Mouse (Mus musculus) midbrain, embryonic 12.5 days (tissue): ENCODE results near the gene Zfp39. TPM values are rescaled to one million over a fixed set of nuclear protein-coding genes. Genes with fewer than 3 reads are reported as not detected.

Experiments
- ATAC-seq: fragments of 200-750 bp; cut with Nextera tagmentation; 2 replicates; pipeline ENCODE4 v1.8.0; 2017; ENCODE audit warnings: low read depth, moderate TSS enrichment, moderate library complexity; ENCODE audit not compliant: low FRiP score
- H3K27ac ChIP-seq: fragments of 300-500 bp; sonication (generic); replicated peaks from 2 replicates; pipeline ENCODE4 v1.5.1; 2016; ENCODE audit warnings: mild to moderate bottlenecking
- H3K27me3 ChIP-seq: fragments of 300-500 bp; sonication (generic); 2 replicates; pipeline ENCODE4 v1.6.1; 2016; ENCODE audit warnings: mild to moderate bottlenecking
- H3K36me3 ChIP-seq: fragments of 300-500 bp; sonication (generic); 2 replicates; pipeline ENCODE4 v1.6.1; 2016
- H3K4me1 ChIP-seq: fragments of 300-500 bp; sonication (generic); 2 replicates; pipeline ENCODE4 v1.6.1; 2016
- H3K4me2 ChIP-seq: fragments of 300-500 bp; sonication (generic); replicated peaks from 2 replicates; pipeline ENCODE4 v1.6.1; 2016; ENCODE audit warnings: mild to moderate bottlenecking, moderate library complexity
- H3K4me3 ChIP-seq: fragments of 300-500 bp; sonication (generic); 2 replicates; pipeline ENCODE4 v1.5.1; 2016; ENCODE audit warnings: mild to moderate bottlenecking
- H3K9ac ChIP-seq: fragments of 300-500 bp; sonication (generic); replicated peaks from 2 replicates; pipeline ENCODE4 v1.6.1; 2016; ENCODE audit warnings: mild to moderate bottlenecking, moderate library complexity
- H3K9me3 ChIP-seq: fragments of 300-500 bp; sonication (generic); 2 replicates; pipeline ENCODE4 v1.6.1; 2016; ENCODE audit warnings: mild to moderate bottlenecking
- WGBS: fragments of 180-500 bp; shearing (Covaris S2); methylation state at CpG from one replicate; pipeline ENCODE4 v1.1.7; 2016; 5-methylcytosine and 5-hydroxymethylcytosine counted together
- polyA plus RNA-seq: library from polyadenylated mRNA; unstranded; fragments of >200 nt; fragmentation: Nextera tagmentation; extraction: Ambion mirVana; gene quantifications from 2 replicates; pipeline ENCODE4 v1.2.1, GENCODE M21; 2016

Gene Zfp39
- polyA plus RNA-seq, 1 experiment from 2014 or later, result 5.3 TPM

DNA sequence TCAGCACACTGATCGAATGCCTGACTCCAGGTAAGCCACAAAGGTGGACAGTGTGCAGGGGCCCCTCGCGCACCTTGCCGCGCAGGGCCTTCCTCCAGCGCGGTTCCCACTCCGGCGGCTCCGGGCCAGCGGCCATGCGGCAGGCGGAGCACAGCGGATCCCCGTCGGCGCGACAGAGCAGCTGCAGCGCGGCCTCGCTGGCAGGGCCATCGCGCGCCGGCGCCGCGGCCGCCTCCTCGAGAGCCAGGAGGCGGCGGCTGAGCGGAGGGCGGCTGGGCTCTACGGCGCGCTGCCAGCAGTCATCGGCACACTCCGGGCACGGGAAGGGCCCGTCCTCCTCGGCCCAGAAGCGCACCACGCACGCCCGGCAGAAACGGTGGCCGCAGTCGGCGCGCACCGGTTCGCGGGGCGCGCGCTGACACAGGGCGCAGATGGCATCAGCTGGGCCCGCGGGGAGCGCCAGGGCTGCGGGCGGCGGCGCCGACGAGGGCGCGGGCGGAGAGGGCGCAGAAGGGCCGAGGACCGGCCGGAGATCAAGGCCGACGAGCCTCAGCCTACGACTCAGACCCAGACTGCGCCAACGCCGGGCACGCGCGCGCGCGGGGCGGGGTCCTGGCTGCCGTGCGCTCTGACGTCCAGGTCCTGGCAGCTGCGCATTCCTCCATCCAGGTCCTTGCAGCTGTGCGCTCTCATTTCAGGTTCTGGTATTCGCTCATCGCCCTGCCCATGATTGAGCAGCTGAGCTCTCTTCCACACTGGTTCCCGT, 34.5 kb upstream of the Zfp39 start, which contains the start of gene Rnf187:
Rnf187 (minus strand) TSS at position 595 of the 766 bp plus-strand sequence.
- Histone ChIP-seq H3K9me3 (no peaks in the 10 kb centered on the region), H3K36me3 (peaks cover 30% of the 10 kb centered on the region), H3K27me3 (no peaks in the 10 kb centered on the region), H3K4me2 (peak within 1 kb of the TSS; percentile 91), H3K4me3 (peak within 1 kb of the TSS; percentile 97), H3K9ac (peak within 1 kb of the TSS; percentile 99), H3K27ac (peak within 1 kb of the TSS; percentile 92), H3K4me1 (peaks cover 24% of the 10 kb centered on the region)
- ATAC-seq, result peak; percentile 97
- WGBS, result under 1% methylated on average over 71 of the region's 95 CpGs

DNA sequence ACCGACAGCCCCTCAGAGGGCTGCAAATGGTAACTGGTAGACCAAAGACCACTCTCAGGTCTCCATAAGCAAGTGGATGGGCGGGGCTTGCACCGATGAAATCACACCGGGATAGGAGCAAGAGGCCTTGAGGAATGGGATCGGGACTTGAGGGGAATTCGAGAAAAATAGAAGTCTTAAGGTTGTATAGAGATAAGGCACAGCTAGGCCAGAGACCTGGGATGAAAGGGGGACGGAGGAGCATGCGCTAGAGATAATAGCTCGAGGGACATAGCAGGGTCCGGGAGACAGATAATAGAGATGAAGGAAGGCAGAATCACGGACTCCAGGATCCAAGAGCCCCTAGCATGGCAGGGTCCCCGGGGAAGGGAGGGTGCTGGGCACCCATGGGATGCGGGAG, 33.9 kb upstream of the Zfp39 start:
- peaks cover 36% of the 10 kb centered on the region for H3K36me3 ChIP-seq
- peak overlapping the region; percentile 92 for H3K27ac ChIP-seq
- peak overlapping the region; percentile 91 for H3K4me2 ChIP-seq
- peak overlapping the region; percentile 97 for H3K4me3 ChIP-seq
- peak overlapping the region; percentile 99 for H3K9ac ChIP-seq
- WGBS, result under 1% methylated on average over 13 of the region's 13 CpGs
- no peak for ATAC-seq
- H3K4me1 ChIP-seq, result peaks cover 24% of the 10 kb centered on the region
- H3K9me3 ChIP-seq, result no peaks in the 10 kb centered on the region
- no peaks in the 10 kb centered on the region for H3K27me3 ChIP-seq

DNA sequence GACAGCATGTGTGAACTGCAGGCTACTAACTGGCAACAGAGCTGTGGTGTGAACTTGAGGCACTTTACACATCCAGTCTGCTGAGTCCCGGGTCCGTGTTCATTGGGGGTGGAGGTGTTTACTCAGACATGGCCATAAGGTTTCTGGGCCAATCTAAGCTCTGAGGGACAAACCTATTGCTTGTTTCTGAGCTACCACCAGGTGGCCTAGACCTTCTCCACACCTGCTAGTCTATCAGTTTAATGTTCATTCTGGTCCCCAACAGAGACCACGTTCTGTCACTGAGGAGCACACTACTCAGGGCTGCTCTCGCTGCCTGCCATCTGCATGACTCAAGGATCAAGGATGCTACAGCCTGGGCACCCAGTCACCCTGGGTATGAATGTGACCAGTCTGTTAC, 27.6 kb upstream of the Zfp39 start:
- H3K4me3 ChIP-seq, result no peak overlapping the region
- H3K9me3 ChIP-seq, result no peaks in the 10 kb centered on the region
- peaks cover 7% of the 10 kb centered on the region for H3K4me1 ChIP-seq
- no peak overlapping the region for H3K9ac ChIP-seq
- peaks cover 53% of the 10 kb centered on the region for H3K36me3 ChIP-seq
- H3K27me3 ChIP-seq, result no peaks in the 10 kb centered on the region
- H3K27ac ChIP-seq, result no peak overlapping the region
- H3K4me2 ChIP-seq, result no peak overlapping the region
- 91% methylated on average over 4 of the region's 4 CpGs for WGBS
- no peak for ATAC-seq

DNA sequence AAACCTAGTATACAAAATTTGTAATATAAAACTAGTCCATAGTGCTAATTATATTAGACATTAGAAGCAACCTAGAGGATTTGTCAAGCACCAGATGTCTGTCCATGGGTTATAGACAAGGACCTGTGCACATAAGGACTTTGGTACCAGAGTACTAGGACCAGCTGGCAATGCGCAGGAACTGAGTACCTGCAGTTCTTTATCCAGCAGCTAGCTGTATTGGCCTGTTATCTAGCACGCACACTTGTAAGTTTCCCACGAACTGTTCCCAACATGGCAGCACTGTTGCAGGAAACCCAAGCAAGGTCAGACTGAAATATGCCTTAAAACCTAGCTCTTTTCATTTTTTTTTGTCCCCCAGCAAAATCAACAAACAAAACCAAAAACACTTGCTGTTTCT, 26.2 kb upstream of the Zfp39 start:
- H3K4me2 ChIP-seq, result no peak overlapping the region
- no peak for ATAC-seq
- H3K4me3 ChIP-seq, result no peak overlapping the region
- 92% methylated on average over 3 of the region's 3 CpGs for WGBS
- no peak overlapping the region for H3K27ac ChIP-seq
- no peak overlapping the region for H3K9ac ChIP-seq
- no peaks in the 10 kb centered on the region for H3K9me3 ChIP-seq
- peaks cover 41% of the 10 kb centered on the region for H3K36me3 ChIP-seq
- H3K4me1 ChIP-seq, result 0 out of 2 replicates have a peak, but pooled peaks cover 2% of the 10 kb centered on the region
- H3K27me3 ChIP-seq, result no peaks in the 10 kb centered on the region

DNA sequence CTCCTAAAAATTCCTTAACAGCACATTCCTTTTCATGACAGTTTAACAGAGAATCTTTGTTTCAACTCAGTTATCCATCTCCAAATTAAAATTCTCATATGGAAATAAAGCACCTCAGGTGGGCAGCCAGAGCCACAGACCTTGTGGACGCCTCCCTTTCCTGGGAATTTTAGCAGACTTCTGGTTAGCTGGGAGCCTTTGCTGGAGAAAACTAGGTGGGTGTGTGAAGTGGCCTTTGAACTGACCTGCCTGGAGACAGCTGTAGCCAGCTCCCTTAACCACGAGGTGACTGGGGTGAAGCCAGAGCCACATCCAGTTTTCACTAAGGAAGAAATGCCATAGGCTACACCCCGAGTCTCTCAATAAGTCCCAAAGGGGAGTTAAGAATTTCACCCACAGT, 25.6 kb upstream of the Zfp39 start:
- H3K4me1 ChIP-seq, result 0 out of 2 replicates have a peak, but pooled peaks cover 2% of the 10 kb centered on the region
- no peak overlapping the region for H3K27ac ChIP-seq
- H3K4me3 ChIP-seq, result no peak overlapping the region
- no peaks in the 10 kb centered on the region for H3K9me3 ChIP-seq
- ATAC-seq, result no peak
- H3K9ac ChIP-seq, result no peak overlapping the region
- WGBS, result 70% methylated on average over 3 of the region's 3 CpGs
- H3K36me3 ChIP-seq, result peaks cover 37% of the 10 kb centered on the region
- no peak overlapping the region for H3K4me2 ChIP-seq
- no peaks in the 10 kb centered on the region for H3K27me3 ChIP-seq

DNA sequence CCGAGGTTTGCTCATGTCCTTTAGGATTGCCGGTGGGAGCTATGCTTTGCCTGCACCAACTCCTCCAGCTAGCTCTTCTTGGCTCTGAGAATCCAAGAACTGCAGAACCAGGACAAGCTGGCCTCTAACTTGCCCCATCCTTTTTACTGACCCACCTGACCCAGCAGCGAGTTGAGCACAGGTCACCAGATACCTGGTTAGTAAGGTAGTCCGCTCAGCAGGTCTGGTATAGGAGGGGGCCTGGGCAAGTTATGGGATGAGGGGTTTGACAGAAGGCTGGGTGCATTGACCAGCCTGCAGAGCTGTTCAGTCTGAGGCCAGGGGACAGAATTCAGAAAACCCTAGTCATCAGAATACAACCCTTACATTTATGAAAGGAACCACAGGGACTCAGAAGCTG, 25.0 kb upstream of the Zfp39 start:
- H3K27me3 ChIP-seq, result no peaks in the 10 kb centered on the region
- WGBS, result 76% methylated on average over 4 of the region's 4 CpGs
- H3K36me3 ChIP-seq, result peaks cover 31% of the 10 kb centered on the region
- no peak overlapping the region for H3K4me3 ChIP-seq
- no peak overlapping the region for H3K4me2 ChIP-seq
- H3K9ac ChIP-seq, result no peak overlapping the region
- no peak for ATAC-seq
- 0 out of 2 replicates have a peak, but pooled peaks cover 2% of the 10 kb centered on the region for H3K4me1 ChIP-seq
- H3K27ac ChIP-seq, result no peak overlapping the region
- no peaks in the 10 kb centered on the region for H3K9me3 ChIP-seq

DNA sequence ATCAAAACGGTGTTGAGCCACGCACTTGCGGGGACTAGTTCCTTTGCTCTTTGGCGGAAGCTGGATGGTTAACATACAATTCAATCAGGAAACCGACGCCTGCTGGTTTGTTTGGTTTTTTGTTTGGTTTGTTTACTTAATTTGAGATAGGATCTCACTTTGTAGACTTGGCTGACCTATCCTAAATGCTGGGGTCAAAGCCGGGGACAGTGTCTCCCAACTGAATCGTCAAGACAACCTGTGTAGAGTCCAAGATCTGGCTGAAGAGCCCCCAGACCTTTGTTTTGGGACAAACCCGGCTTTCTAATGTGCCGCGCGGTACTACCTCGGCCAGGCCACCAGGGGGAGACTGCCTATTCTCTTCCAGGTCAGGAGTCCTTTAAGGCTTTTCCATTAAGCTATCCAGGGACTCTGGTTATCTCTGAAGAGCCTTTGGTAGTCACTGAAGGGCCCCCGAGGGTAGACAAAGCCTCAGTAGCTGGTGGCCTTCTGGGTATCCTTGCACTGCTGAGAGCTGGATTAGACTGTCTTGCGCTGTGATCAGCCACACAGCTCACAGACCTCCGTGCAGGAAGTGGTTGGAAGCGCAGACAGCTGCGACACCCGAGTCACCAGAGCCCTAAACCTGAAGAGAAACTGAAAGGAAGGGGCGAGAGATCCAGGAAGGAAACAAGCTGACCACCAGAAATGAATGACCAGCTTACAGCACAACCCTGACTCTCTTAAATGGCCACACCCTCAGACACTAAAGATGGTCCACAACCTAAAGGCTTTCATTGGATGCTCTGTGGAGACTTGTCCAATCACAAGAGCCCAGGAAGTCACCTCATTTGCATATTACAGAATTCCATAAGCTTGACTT, 24.0 kb upstream of the Zfp39 start:
- Histone ChIP-seq H3K36me3 (peaks cover 21% of the 10 kb centered on the region), H3K27ac (peak overlapping the region; percentile 60; the same call in 1 of the 2 replicates), H3K4me1 (0 out of 2 replicates have a peak, but pooled peaks cover 2% of the 10 kb centered on the region), H3K27me3 (no peaks in the 10 kb centered on the region), H3K4me3 (no peak overlapping the region), H3K4me2 (peak overlapping the region; percentile 21; the same call in 1 of the 2 replicates), H3K9me3 (no peaks in the 10 kb centered on the region), H3K9ac (no peak overlapping the region)
- WGBS, result 35% methylated on average over 20 of the region's 20 CpGs
- ATAC-seq, result peak; percentile 68; the same call in 1 of the 2 replicates

DNA sequence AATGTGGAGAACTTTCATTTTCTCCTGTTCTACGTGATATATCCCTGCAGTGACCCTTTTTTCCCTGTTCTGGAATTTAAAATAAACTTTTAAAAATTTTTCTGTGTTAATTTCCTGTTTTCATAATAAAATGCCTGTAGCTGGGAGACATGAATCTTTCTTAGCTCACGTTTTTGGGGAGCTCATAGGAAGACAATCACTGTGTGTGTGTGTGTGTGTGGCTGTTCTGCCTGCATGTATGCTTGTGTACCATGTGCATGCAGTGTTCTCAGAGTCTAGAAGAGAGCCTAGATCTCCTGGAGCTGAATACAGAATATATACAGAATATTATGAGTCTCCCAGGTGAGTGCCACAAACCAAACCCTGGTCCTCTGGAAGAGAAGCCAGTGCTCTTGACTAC, 23.0 kb upstream of the Zfp39 start:
- WGBS, result 79% methylated on average over 2 of the region's 2 CpGs

DNA sequence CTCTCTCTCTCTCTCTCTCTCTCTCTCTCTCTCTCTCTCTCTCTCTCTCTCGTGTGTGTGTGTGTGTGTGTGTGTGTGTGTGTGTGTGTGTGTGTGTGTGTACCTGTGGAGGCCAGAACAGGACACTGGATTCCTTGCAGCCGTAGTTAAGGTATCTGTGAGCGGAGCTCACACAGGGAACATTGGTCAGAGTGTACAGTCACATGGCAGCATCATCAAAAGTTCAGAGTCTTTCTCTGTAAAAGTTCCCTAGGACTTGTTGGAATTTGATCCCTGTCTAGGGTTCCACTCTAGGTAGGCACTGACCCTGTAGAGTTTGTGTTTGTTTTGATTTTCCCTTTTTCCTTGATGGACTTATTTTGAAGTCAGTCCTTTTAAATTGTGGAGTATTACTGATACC, 22.6 kb upstream of the Zfp39 start:
- no peaks in the 10 kb centered on the region for H3K9me3 ChIP-seq
- 65% methylated on average over 2 of the region's 3 CpGs for WGBS
- H3K4me1 ChIP-seq, result 0 out of 2 replicates have a peak, but pooled peaks cover 2% of the 10 kb centered on the region
- no peak overlapping the region for H3K27ac ChIP-seq
- no peak overlapping the region for H3K4me2 ChIP-seq
- no peaks in the 10 kb centered on the region for H3K27me3 ChIP-seq
- no peak overlapping the region for H3K4me3 ChIP-seq
- H3K9ac ChIP-seq, result no peak overlapping the region
- no peak for ATAC-seq
- H3K36me3 ChIP-seq, result peaks cover 7% of the 10 kb centered on the region

More for the DNA sequence above, 23.0 kb upstream of the Zfp39 start:
- Histone ChIP-seq H3K9me3 (no peaks in the 10 kb centered on the region), H3K27ac (no peak overlapping the region), H3K4me2 (no peak overlapping the region), H3K36me3 (peaks cover 11% of the 10 kb centered on the region), H3K4me1 (0 out of 2 replicates have a peak, but pooled peaks cover 2% of the 10 kb centered on the region), H3K9ac (no peak overlapping the region), H3K4me3 (no peak overlapping the region), H3K27me3 (no peaks in the 10 kb centered on the region)
- ATAC-seq, result no peak

DNA sequence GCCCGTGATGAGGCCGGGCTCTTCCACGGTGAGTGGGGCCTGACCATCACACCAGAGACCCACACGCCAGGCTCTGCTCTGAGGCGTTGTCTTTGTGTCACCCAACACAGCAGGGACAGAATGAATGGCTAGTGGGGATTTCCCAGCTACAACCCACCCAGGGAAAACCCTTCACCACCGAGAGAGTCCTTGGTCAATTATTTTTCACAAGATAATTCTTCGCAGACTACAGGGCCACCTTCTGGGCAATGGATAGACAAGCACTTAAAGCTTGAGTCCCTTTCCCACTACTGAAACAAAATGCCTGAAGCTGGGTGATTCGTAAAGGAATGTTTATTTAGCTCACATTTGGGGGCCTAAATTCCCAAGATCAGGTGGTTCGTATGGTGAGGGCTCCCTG, 18.4 kb upstream of the Zfp39 start:
- no peak for ATAC-seq
- 82% methylated on average over 9 of the region's 9 CpGs for WGBS

DNA sequence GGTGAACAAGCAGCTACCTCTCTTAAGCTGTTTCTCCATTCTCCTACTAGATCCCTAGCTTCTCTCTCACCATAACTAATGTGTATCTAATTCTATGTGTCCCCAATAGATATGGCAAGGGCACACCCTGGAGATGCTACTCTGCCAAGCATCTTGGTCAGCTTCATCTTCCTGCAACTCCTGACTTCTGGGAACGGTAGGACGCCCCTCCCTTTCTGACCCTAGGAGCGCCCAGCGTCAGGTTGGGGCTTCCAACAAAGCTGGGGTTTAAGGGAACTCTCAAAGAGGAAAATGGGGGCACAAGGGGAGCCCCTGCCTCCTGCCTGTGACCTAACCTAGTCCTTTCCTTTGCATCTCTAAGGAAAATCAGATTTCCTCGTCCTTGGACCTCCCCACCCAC, 14.7 kb upstream of the Zfp39 start:
- Histone ChIP-seq H3K27me3 (no peaks in the 10 kb centered on the region; the same call in 1 of the 2 replicates), H3K4me3 (no peak overlapping the region)
- WGBS, result 83% methylated on average over 5 of the region's 5 CpGs

More for the DNA sequence above, 18.4 kb upstream of the Zfp39 start:
- no peaks in the 10 kb centered on the region for H3K4me1 ChIP-seq
- H3K27ac ChIP-seq, result no peak overlapping the region
- no peaks in the 10 kb centered on the region for H3K36me3 ChIP-seq
- no peaks in the 10 kb centered on the region; the same call in 1 of the 2 replicates for H3K27me3 ChIP-seq
- no peak overlapping the region for H3K4me2 ChIP-seq
- no peaks in the 10 kb centered on the region for H3K9me3 ChIP-seq
- no peak overlapping the region for H3K9ac ChIP-seq
- no peak overlapping the region for H3K4me3 ChIP-seq

More for the DNA sequence above, 14.7 kb upstream of the Zfp39 start:
- H3K4me2 ChIP-seq, result no peak overlapping the region
- H3K4me1 ChIP-seq, result 0 out of 2 replicates have a peak, but pooled peaks cover 4% of the 10 kb centered on the region
- H3K27ac ChIP-seq, result no peak overlapping the region
- no peaks in the 10 kb centered on the region for H3K9me3 ChIP-seq
- no peaks in the 10 kb centered on the region for H3K36me3 ChIP-seq
- ATAC-seq, result no peak
- H3K9ac ChIP-seq, result no peak overlapping the region
